Mouse (Mus musculus): ENCODE results near the gene A930004D18Rik. TPM values are rescaled to one million over a fixed set of nuclear protein-coding genes. Genes with fewer than 3 reads are reported as not detected.

Gene A930004D18Rik
- polyA plus RNA-seq, 1 experiment from 2014 or later = 11.8 TPM

DNA sequence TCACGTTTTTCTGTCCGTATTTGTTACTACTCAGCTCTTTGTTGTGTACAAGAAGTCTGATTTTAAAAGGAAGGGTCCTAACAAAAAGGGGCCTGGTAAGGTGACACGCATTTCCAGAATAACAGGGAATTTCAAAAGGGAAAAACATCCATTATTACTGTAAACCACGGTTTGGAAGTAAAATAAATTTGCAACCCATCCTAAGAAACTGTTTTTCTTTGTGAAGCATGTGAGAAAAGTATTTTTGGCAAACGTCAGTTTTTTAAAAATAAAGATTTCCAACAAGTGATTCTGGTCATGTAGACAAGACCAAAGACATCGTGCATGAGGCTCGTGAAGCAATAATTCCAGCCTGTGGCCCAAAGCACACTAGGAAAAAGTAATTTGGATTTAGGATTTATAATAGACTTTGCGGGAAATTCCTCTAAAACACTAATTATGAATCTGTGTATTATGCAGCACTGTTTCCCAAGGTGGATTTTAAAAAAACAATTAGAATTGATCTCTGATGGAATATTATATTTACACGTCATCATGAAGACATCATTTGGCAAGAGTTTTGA is 20.7 kb upstream of the A930004D18Rik start:
- 13% methylated on average over 9 of the region's 9 CpGs for WGBS
- H3K36me3 ChIP-seq (replicated peaks) = no peaks in the 10 kb centered on the region

DNA sequence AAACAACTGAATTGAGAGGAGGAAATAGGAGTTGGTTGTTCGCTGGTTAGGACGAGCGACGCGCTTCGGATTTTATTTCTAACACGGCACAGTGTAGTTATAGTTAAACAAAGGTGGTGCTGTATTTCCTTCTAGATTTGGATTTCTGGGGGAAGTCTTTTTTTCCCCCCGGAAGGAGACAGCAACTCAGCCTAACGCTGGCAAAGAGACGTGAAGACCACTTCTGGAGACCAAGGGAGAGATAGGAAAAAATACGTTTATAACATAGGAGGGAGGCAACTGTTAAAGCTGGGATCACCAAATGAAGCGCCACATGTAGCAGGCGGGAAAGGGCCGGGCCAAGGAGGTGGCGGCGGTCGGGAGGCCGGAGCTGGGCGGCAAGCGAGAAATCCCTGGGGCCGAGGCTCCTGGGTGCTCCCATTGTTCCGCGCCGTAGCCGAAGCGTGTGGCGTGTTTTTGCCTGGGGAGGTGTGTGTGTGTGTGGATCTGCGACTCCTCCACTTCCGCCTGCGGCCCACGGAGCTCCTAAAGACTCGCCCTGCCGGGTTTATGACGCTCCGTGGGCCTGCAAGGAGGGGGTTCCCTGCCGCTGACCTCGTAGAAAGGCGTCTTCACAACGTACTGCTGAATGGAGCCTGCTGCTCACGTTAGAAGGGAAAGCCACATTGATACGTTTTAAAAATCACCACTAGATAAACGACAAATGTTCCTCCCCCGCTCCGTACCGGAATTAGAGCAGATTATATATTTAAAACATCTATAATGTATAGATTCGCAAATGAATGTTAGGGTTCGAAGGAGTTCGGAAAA is 20.0 kb upstream of the A930004D18Rik start:
- WGBS = under 1% methylated on average over 48 of the region's 48 CpGs
- no peaks in the 10 kb centered on the region for H3K36me3 ChIP-seq (replicated peaks)
- no peaks in the 10 kb centered on the region for H3K27me3 ChIP-seq (replicated peaks)
- peak; percentile 8 for ATAC-seq (replicated peaks)
- H3K9ac ChIP-seq = peak overlapping the region; percentile 75
- peak overlapping the region; percentile 79 for H3K4me2 ChIP-seq
- H3K4me1 ChIP-seq = peaks cover 17% of the 10 kb centered on the region
- H3K4me3 ChIP-seq = peak overlapping the region; percentile 76
- H3K27ac ChIP-seq = peak overlapping the region; percentile 99
- H3K9me3 ChIP-seq = no peaks in the 10 kb centered on the region

More for the DNA sequence above, 20.7 kb upstream of the A930004D18Rik start:
- Histone ChIP-seq H3K4me3 (peak overlapping the region; percentile 76), H3K4me1 (peaks cover 17% of the 10 kb centered on the region), H3K9ac (peak overlapping the region; percentile 75), H3K27ac (peak overlapping the region; percentile 99), H3K4me2 (peak overlapping the region; percentile 79), H3K27me3 (replicated peaks) (no peaks in the 10 kb centered on the region), H3K9me3 (no peaks in the 10 kb centered on the region)
- ATAC-seq (replicated peaks) = no peak

DNA sequence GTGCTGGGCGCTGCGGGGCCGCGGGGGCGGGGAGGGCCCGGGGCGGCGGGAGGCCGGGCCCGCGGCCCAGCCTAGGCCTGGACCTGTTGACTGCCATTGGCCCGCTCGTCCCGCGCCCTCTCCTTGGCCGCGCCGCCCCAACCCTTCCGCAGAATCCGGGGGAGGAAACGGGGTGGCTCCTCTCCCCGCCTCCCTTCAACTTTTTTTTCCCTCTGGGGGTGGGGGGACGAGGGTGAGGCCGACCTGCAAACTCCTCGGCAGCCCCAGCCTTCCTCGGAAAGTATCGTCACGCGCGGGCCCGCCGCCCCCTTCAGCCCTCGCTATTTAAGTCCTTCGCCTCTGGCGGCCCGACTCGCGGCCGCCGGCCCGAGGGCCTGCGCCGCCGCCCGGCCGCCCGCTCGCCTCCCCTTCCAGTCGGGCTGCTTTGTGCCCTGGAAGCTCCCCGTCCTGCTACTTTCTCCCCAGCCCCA is 19.3 kb upstream of the A930004D18Rik start:
- peak overlapping the region; percentile 99 for H3K27ac ChIP-seq
- WGBS = 2% methylated on average over 34 of the region's 50 CpGs
- peak overlapping the region; percentile 75 for H3K9ac ChIP-seq
- no peaks in the 10 kb centered on the region for H3K9me3 ChIP-seq
- H3K4me2 ChIP-seq = peak overlapping the region; percentile 79
- H3K4me3 ChIP-seq = peak overlapping the region; percentile 76
- peaks cover 18% of the 10 kb centered on the region for H3K4me1 ChIP-seq
- no peaks in the 10 kb centered on the region for H3K27me3 ChIP-seq (replicated peaks)
- ATAC-seq (replicated peaks) = peak; percentile 95
- no peaks in the 10 kb centered on the region for H3K36me3 ChIP-seq (replicated peaks)

DNA sequence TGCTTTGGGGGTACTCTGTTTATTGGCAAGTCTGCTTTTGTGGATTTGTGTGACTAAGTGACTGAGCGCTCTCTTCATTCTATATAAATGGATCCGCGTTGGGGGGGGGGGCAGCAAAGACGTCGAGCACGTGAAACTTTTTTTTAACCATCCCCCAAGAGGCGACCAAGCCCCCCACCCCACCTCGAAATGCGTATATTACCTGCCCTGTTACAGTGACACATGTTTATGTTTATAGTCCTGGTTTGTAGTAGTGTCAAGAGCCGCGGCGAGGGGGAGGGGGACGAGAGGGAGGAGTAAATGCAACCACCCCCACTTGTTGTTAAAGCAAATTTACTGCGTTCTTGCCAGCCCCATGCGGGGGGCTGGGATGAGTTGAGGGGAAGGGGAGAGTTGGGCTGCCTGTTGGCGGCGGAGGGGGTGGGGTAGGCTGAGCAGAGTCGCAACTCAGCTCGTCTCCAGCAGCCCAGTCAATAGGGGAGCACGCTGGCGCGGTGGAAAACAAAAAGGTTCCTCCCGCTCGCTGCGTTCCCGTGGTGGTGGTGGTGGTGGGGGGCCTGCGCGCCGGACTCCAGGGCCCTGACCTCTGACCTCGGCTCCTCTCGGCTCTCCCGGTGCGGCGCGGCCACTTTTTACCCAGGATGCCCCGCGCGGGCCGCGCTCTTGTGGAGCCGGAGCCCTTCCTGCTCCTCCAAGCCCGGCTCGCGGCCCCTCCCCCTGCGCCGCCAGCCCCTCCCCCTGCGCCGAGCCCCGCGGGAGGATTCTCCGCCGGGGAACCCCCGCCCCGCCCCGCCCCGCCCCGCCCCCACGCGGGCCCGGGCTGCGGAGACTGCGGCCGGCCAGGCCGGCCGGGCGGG is 18.6 kb upstream of the A930004D18Rik start:
- Histone ChIP-seq H3K27me3 (replicated peaks) (no peaks in the 10 kb centered on the region), H3K4me2 (peak overlapping the region; percentile 79), H3K4me1 (peaks cover 25% of the 10 kb centered on the region), H3K27ac (peak overlapping the region; percentile 99), H3K9ac (peak overlapping the region; percentile 75), H3K4me3 (peak overlapping the region; percentile 76), H3K36me3 (replicated peaks) (no peaks in the 10 kb centered on the region), H3K9me3 (no peaks in the 10 kb centered on the region)
- peak; percentile 92 for ATAC-seq (replicated peaks)
- 0% methylated on average over 42 of the region's 66 CpGs for WGBS

DNA sequence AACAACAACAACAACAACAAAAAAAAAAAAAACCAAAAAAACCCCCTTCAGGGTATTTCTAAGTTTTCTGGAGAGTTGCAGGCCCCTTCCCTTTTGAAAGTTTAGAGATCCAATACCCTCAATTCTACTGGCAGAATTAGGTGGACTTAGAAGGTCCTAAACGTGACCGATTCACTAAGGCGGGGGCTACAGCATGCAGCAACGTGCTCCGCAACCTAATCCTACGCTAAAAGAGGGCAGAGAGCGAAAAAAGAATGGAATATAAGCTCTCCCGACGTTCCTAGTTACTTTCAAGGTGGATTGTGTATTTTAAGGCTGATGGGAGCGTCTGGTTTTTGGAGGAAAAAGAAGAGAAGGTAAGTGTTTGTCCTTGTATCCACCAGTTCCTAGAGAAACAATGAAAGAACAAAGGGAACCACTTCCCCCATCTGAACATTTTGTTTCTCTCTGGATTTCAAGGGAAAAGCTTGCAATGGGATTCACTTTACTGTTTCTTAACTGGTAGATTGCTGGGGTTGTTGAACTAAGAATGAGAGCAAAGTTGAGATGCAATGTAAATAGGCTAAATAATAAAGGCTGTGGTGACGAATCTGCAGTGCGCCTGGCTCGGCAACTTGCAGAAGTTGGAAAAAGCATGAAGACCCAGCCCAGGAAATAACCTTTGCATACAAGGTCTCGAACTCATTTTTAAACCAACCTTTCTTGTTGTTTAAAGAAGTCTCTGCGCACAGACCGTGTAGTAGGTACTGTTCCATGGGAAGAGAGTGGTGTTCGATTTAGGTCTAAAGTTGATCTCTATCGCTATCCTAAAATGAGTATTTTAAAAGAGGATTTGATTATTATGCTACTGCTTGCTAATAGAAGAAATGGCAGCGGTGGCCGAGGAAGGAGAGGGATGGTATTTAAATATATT is 17.7 kb upstream of the A930004D18Rik start, which contains the start of gene Mllt10:
Gene Mllt10 (plus strand): TSS at position 222 of the 913 bp plus-strand sequence.
- H3K27me3 ChIP-seq (replicated peaks) = no peaks in the 10 kb centered on the region
- peak within 1 kb of the TSS; percentile 75 for H3K9ac ChIP-seq
- no peak for ATAC-seq (replicated peaks)
- H3K4me1 ChIP-seq = peaks cover 33% of the 10 kb centered on the region
- H3K4me3 ChIP-seq = peak within 1 kb of the TSS; percentile 76
- H3K27ac ChIP-seq = peak within 1 kb of the TSS; percentile 99
- H3K4me2 ChIP-seq = peak within 1 kb of the TSS; percentile 79
- H3K36me3 ChIP-seq (replicated peaks) = no peaks in the 10 kb centered on the region
- H3K9me3 ChIP-seq = no peaks in the 10 kb centered on the region
- 8% methylated on average over 20 of the region's 20 CpGs for WGBS

DNA sequence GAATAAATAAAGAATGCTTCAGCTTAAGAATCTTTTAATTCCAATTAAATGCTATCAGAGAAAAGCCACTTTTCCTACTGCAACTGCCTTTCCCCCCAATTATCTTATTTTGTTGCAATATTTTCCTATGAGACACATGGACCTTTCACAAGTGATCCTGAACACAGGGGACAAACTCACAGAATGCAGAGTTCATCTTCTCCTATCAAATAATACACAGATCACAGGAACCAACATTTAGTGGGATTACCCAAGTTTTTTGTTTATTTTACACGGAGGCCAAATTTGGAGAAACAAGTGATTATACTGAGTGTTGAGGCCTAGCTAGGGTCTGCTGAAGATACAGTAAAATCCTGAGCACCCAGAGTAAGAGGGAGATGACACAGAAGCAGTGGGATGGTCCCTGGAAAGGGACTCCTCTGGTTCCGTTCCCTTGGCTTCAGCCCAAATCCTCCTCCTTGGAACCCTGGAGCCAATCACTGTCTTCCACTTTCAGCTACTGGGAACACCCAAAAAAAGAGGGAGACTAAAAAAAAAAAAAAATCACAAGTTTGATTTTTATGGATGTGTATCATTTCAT is 16.5 kb upstream of the A930004D18Rik start:
- Histone ChIP-seq H3K9me3 (no peaks in the 10 kb centered on the region), H3K27me3 (replicated peaks) (no peaks in the 10 kb centered on the region), H3K9ac (no peak overlapping the region), H3K4me2 (no peak overlapping the region), H3K4me3 (no peak overlapping the region), H3K4me1 (peaks cover 45% of the 10 kb centered on the region), H3K36me3 (replicated peaks) (no peaks in the 10 kb centered on the region), H3K27ac (no peak overlapping the region)
- no peak for ATAC-seq (replicated peaks)
- 36% methylated on average over 2 of the region's 2 CpGs for WGBS

DNA sequence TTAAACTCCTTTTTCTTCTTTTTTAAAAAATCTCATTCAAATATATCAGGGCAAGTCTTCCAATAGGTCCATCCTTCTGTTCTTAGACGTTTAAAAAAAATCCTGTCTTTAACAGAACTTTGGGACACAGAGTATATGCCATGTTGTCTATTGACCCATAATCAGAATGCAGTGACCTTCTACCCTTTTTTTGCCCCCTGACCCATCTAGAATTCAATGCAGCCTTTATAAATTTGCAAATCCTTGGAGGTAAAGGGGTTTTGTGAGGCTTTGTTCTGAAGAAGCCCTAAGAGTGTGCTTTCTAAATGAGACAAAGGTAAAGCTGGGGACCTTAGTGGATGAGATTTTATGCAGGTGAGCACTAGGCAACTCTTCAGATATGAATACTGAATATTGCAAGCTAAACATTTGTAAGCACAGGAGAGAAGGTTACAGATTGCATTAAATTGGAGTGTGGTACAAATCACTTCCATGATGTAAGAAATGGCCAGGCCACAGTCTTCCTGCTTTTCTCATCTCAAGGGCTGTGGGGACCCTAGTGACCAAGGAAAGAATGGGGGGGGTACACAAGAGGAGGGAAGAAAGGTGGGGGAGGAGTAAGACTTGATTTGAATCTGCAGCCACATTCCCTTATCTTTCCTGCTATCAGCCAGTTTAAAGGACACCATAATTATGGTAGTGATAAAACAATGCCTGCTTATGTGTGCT is 15.9 kb upstream of the A930004D18Rik start:
- ATAC-seq (replicated peaks) = no peak

DNA sequence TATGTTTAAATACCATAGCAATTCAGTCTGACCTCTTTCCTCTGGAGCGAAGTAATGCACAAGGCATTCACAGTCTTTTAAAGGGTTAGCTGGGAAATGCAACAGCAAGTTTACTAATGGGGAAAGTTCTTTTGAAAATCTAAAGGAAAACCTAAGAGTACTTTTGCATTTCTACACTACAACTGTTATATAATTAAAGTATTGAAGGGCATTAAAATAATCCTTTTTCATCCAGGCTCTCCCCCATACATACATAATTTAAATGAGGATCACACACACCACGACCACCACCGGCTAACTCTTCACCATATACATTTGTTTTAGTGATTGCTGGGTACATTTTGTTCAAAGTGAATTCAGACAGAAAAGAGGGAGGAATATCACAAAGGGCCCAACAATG is 15.0 kb upstream of the A930004D18Rik start:
- Histone ChIP-seq H3K4me1 (peaks cover 39% of the 10 kb centered on the region), H3K36me3 (replicated peaks) (no peaks in the 10 kb centered on the region), H3K9ac (no peak overlapping the region), H3K9me3 (no peaks in the 10 kb centered on the region), H3K4me2 (no peak overlapping the region), H3K4me3 (no peak overlapping the region), H3K27me3 (replicated peaks) (no peaks in the 10 kb centered on the region), H3K27ac (no peak overlapping the region)
- 28% methylated on average over 3 of the region's 3 CpGs for WGBS
- ATAC-seq (replicated peaks) = no peak

More for the DNA sequence above, 15.9 kb upstream of the A930004D18Rik start:
- Histone ChIP-seq H3K27ac (no peak overlapping the region), H3K4me3 (no peak overlapping the region), H3K9me3 (no peaks in the 10 kb centered on the region), H3K36me3 (replicated peaks) (no peaks in the 10 kb centered on the region), H3K4me1 (peaks cover 43% of the 10 kb centered on the region), H3K27me3 (replicated peaks) (no peaks in the 10 kb centered on the region), H3K4me2 (no peak overlapping the region), H3K9ac (no peak overlapping the region)
- WGBS = 28% methylated on average over 1 of the region's 1 CpGs

DNA sequence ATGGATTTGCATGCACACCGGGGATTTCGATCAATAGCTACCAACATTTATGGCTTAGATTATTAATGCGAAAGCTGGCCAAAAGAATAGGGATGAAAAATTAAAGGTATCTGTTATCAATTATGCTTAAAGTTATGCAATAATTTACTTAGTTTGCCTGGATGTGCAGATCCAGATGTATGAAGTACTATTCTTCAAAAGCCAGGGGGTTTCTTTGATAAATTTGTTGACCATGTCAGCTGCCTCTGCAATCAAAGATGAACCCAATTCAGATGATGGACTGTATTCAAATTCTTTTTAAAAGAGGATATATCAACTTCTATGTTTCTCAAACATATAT is 14.3 kb upstream of the A930004D18Rik start:
- no peak overlapping the region for H3K27ac ChIP-seq
- no peaks in the 10 kb centered on the region for H3K27me3 ChIP-seq (replicated peaks)
- no peaks in the 10 kb centered on the region for H3K9me3 ChIP-seq
- no peak overlapping the region for H3K4me3 ChIP-seq
- ATAC-seq (replicated peaks) = no peak
- 16% methylated on average over 3 of the region's 3 CpGs for WGBS
- H3K4me2 ChIP-seq = peak overlapping the region; percentile 54; the same call in 1 of the 2 replicates
- H3K4me1 ChIP-seq = peaks cover 39% of the 10 kb centered on the region
- no peaks in the 10 kb centered on the region for H3K36me3 ChIP-seq (replicated peaks)
- H3K9ac ChIP-seq = no peak overlapping the region

DNA sequence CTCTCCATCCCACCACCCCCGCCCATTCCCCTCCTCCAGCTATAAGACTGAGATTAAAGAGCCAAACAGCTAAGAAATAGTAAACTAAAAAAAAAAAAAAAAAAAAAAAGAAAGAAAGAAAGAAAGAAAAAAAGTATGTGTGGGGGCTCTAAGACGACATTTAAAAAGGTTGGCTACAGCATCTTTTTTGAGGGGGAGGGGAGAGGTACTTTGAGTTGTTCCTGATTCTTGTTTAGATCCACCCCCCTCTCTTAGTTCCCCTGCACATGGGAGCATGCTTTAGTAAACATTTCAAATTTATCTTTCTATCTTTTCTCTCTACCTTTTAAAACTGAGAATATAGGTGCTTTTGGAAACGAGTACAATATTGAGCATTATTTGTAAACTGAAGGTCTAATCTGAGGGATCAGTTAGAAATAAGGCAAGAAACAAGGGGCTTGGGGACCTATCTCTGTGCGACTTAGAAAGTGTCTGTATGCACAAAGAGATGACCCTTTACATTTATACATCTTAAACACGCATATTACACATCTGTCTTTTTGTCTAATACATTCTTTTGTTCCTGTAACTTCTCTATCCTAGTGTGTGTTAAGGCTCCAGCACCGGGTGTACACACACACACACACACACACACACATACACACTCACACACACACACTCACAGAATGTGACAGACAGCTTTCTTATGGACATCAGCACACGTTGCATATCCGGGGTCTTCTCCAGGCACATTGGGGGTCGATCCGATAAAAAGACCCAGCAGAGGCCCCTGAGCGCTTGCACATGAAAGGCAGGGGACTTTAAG is 13.7 kb upstream of the A930004D18Rik start:
- ATAC-seq (replicated peaks) = no peak
- no peaks in the 10 kb centered on the region for H3K9me3 ChIP-seq
- H3K4me3 ChIP-seq = peak overlapping the region; percentile 14; the same call in 1 of the 2 replicates
- H3K36me3 ChIP-seq (replicated peaks) = no peaks in the 10 kb centered on the region
- 0 out of 2 replicates have a peak overlapping the region, but pooled peaks have one; percentile 20 for H3K9ac ChIP-seq
- no peaks in the 10 kb centered on the region for H3K27me3 ChIP-seq (replicated peaks)
- peak overlapping the region; percentile 97; the same call in 1 of the 2 replicates for H3K27ac ChIP-seq
- 9% methylated on average over 11 of the region's 11 CpGs for WGBS
- peaks cover 39% of the 10 kb centered on the region for H3K4me1 ChIP-seq
- H3K4me2 ChIP-seq = peak overlapping the region; percentile 54
